Mouse (Mus musculus) liver, embryonic 14.5 days (tissue): ENCODE results near the gene Sdk2. TPM values are rescaled to one million over a fixed set of nuclear protein-coding genes. Genes with fewer than 3 reads are reported as not detected.

ENCODE experiments used
- ATAC-seq: fragments of 200-750 bp; cut with Nextera tagmentation; 2 replicates; pipeline ENCODE4 v1.8.0; 2017; ENCODE audit warnings: moderate number of reproducible peaks, mild to moderate bottlenecking, moderate library complexity; ENCODE audit not compliant: insufficient read depth
- DNase-seq, 3 experiments: peaks; one replicate each; pipeline ENCODE4 v3.0.0-alpha.2; 2012 to 2013; ENCODE audit warnings: low read depth in 3 of 3, low spot score in 3 of 3
- H3K27ac ChIP-seq: fragments of 300-500 bp; sonication (generic); 2 replicates; pipeline ENCODE4 v1.5.1; 2014; ENCODE audit warnings: moderate library complexity, mild to moderate bottlenecking, control low read depth, inconsistent platforms
- H3K27me3 ChIP-seq: fragments of 300-500 bp; sonication (generic); 2 replicates; pipeline ENCODE4 v1.6.1; 2014; ENCODE audit warnings: mild to moderate bottlenecking, low read length, moderate library complexity; ENCODE audit not compliant: control insufficient read depth, insufficient read depth
- H3K36me3 ChIP-seq: fragments of 300-500 bp; sonication (generic); replicated peaks from 2 replicates; pipeline ENCODE4 v1.6.1; 2014; ENCODE audit warnings: low read depth; ENCODE audit not compliant: control insufficient read depth, insufficient read depth
- H3K4me1 ChIP-seq, 2 experiments: fragments of 200-500 bp in 1 of 2; fragments of 300-500 bp in 1 of 2; sonication (generic) in 1 of 2; replicated peaks; 2 replicates each; pipeline ENCODE4 v1.6.1; 2012 to 2014; ENCODE audit warnings: antibody characterized with exemption in 1 of 2, inconsistent platforms in 1 of 2, low read length in 1 of 2; ENCODE audit not compliant: control insufficient read depth in 2 of 2, insufficient read depth in 2 of 2
- H3K4me2 ChIP-seq: fragments of 300-500 bp; sonication (generic); 2 replicates; pipeline ENCODE4 v1.6.1; 2014; ENCODE audit warnings: low read depth, mild to moderate bottlenecking, control low read depth, moderate library complexity
- H3K4me3 ChIP-seq, 2 experiments: fragments of 200-500 bp in 1 of 2; fragments of 300-500 bp in 1 of 2; sonication (generic) in 1 of 2; 2 replicates each; pipeline ENCODE4 v1.5.1; 2012 to 2014; ENCODE audit warnings: low read depth in 2 of 2, low read length in 2 of 2, mild to moderate bottlenecking in 2 of 2, control low read depth in 1 of 2, inconsistent platforms in 1 of 2, moderate library complexity in 1 of 2; ENCODE audit not compliant: insufficient read depth in 1 of 2
- H3K9ac ChIP-seq: fragments of 300-500 bp; sonication (generic); replicated peaks from 2 replicates; pipeline ENCODE4 v1.6.1; 2014; ENCODE audit warnings: mild to moderate bottlenecking, control low read depth, moderate library complexity
- H3K9me3 ChIP-seq: fragments of 300-500 bp; sonication (generic); 2 replicates; pipeline ENCODE4 v1.6.1; 2016; ENCODE audit warnings: low read length, mixed read lengths; ENCODE audit not compliant: control insufficient read depth
- CTCF ChIP-seq: IDR thresholded peaks from 2 replicates; pipeline ENCODE4 v1.5.1; 2016; ENCODE audit warnings: antibody characterized with exemption, low read depth, control low read depth
- EP300 ChIP-seq: IDR thresholded peaks from 2 replicates; pipeline ENCODE4 v1.6.1; 2016; ENCODE audit warnings: antibody characterized with exemption, low read depth
- WGBS: fragments of 180-500 bp; shearing (Covaris S2); extraction: QIAGEN DNeasy Blood & Tissue Kit; methylation state at CpG from one replicate; pipeline ENCODE4 v1.1.7; 2014; ENCODE audit not compliant: insufficient replicate concordance; 5-methylcytosine and 5-hydroxymethylcytosine counted together
- polyA plus RNA-seq, 2 experiments: library from polyadenylated mRNA; depleted of rRNA in 1 of 2; stranded (reverse) in 1 of 2; unstranded in 1 of 2; fragments of >200 nt; fragmentation: Nextera tagmentation in 1 of 2; extraction: Ambion mirVana in 1 of 2; gene quantifications; 2 replicates each; pipeline versions ENCODE4 v1.2.1 to v1.2.3; 2012 to 2014

Gene Sdk2
- polyA plus RNA-seq, 2 experiments: 0.09 to 0.13 TPM

GRCm38 (mm10) chr11:114028021-114028420 lies 38.8 kb downstream of the Sdk2 start:
- no peak for TF ChIP-seq EP300
- TF ChIP-seq CTCF: no peak
- Histone ChIP-seq H3K27me3 (no peaks in the 10 kb centered on the region), H3K9me3 (no peaks in the 10 kb centered on the region), H3K4me1 (peaks cover 0 to 3% of the 10 kb centered on the region in 2 experiments; a peak in 1 of 4 replicates), H3K9ac (no peak overlapping the region), H3K36me3 (no peaks in the 10 kb centered on the region), H3K4me3 (no peak overlapping the region), H3K27ac (no peak overlapping the region), H3K4me2 (no peak overlapping the region)
- no peak for ATAC-seq
- WGBS: 26% methylated on average over 6 of the region's 6 CpGs
- no peak for DNase-seq

GRCm38 (mm10) chr11:114025056-114025455 lies 41.8 kb downstream of the Sdk2 start:
- DNase-seq: no peak
- H3K4me2 ChIP-seq: no peak overlapping the region

GRCm38 (mm10) chr11:114023965-114024364 lies 42.9 kb downstream of the Sdk2 start:
- no peak overlapping the region for H3K9ac ChIP-seq
- no peak overlapping the region for H3K4me2 ChIP-seq
- no peaks in the 10 kb centered on the region for H3K4me1 ChIP-seq
- no peaks in the 10 kb centered on the region for H3K36me3 ChIP-seq
- ATAC-seq: no peak
- 18% methylated on average over 1 of the region's 1 CpGs for WGBS
- H3K4me3 ChIP-seq: no peak overlapping the region
- DNase-seq: no peak
- no peaks in the 10 kb centered on the region for H3K9me3 ChIP-seq
- no peaks in the 10 kb centered on the region for H3K27me3 ChIP-seq
- H3K27ac ChIP-seq: no peak overlapping the region
- TF ChIP-seq CTCF (no peak), EP300 (no peak)

More at GRCm38 (mm10) chr11:114025056-114025455, 41.8 kb downstream of the Sdk2 start:
- peaks cover 0 to 2% of the 10 kb centered on the region in 2 experiments; a peak in 1 of 4 replicates for H3K4me1 ChIP-seq
- no peak for TF ChIP-seq EP300
- no peak for TF ChIP-seq CTCF
- 67% methylated on average over 2 of the region's 2 CpGs for WGBS
- H3K9ac ChIP-seq: no peak overlapping the region
- H3K4me3 ChIP-seq: no peak overlapping the region
- H3K36me3 ChIP-seq: no peaks in the 10 kb centered on the region
- H3K27ac ChIP-seq: no peak overlapping the region
- no peaks in the 10 kb centered on the region for H3K27me3 ChIP-seq
- H3K9me3 ChIP-seq: no peaks in the 10 kb centered on the region
- no peak for ATAC-seq

- no peak for ATAC-seq
- 69% methylated on average over 4 of the region's 4 CpGs for WGBS
- no peak for DNase-seq
These were observed 44.7 kb downstream of the Sdk2 start for GRCm38 (mm10) chr11:114022166-114022565.

GRCm38 (mm10) chr11:114019087-114019486 lies 47.8 kb downstream of the Sdk2 start:
- no peak overlapping the region for H3K4me2 ChIP-seq
- no peak overlapping the region for H3K9ac ChIP-seq
- H3K4me1 ChIP-seq: no peaks in the 10 kb centered on the region
- TF ChIP-seq CTCF (no peak), EP300 (no peak)
- H3K27me3 ChIP-seq: no peaks in the 10 kb centered on the region
- no peak overlapping the region for H3K27ac ChIP-seq
- H3K9me3 ChIP-seq: no peaks in the 10 kb centered on the region
- ATAC-seq (no peak), DNase-seq (no peak)
- no peaks in the 10 kb centered on the region for H3K36me3 ChIP-seq
- 55% methylated on average over 11 of the region's 11 CpGs for WGBS
- no peak overlapping the region for H3K4me3 ChIP-seq

More at GRCm38 (mm10) chr11:114022166-114022565, 44.7 kb downstream of the Sdk2 start:
- Histone ChIP-seq H3K27me3 (no peaks in the 10 kb centered on the region), H3K4me2 (no peak overlapping the region), H3K9ac (no peak overlapping the region), H3K27ac (no peak overlapping the region), H3K4me3 (no peak overlapping the region), H3K4me1 (no peaks in the 10 kb centered on the region), H3K36me3 (no peaks in the 10 kb centered on the region), H3K9me3 (no peaks in the 10 kb centered on the region)
- no peak for TF ChIP-seq CTCF
- TF ChIP-seq EP300: no peak
